Mouse (Mus musculus) myocyte (in vitro differentiated cells): Measurements from ENCODE around the gene Mast2.

Experiments
- MAX ChIP-seq: IDR thresholded peaks from one replicate; pipeline ENCODE4 v1.6.1; 2011; ENCODE audit warnings: low read depth, mild to moderate bottlenecking, control low read depth
- MYOD1 ChIP-seq, 3 experiments: IDR thresholded peaks; one replicate each; pipeline ENCODE4 v1.6.1; 2011; ENCODE audit warnings: control low read depth in 2 of 3, low read depth in 2 of 3, mild to moderate bottlenecking in 2 of 3, moderate library complexity in 1 of 3; ENCODE audit not compliant: insufficient read length in 2 of 3, control insufficient read depth in 1 of 3
- MYOG ChIP-seq, 3 experiments: IDR thresholded peaks; one replicate each; pipeline ENCODE4 v1.6.1; 2011; ENCODE audit warnings: control low read depth in 2 of 3, low read depth in 2 of 3, mild to moderate bottlenecking in 2 of 3; ENCODE audit not compliant: insufficient read length in 2 of 3, control insufficient read depth in 1 of 3, insufficient read depth in 1 of 3
- POLR2A ChIP-seq: IDR thresholded peaks from one replicate; pipeline ENCODE4 v1.6.1; 2011; ENCODE audit warnings: low read depth, mild to moderate bottlenecking, control low read depth, moderate library complexity; ENCODE audit not compliant: insufficient read length
- TCF12 ChIP-seq: IDR thresholded peaks from one replicate; pipeline ENCODE4 v1.6.1; 2011; ENCODE audit warnings: mild to moderate bottlenecking, control low read depth; ENCODE audit not compliant: poor library complexity, insufficient read depth, severe bottlenecking
- USF1 ChIP-seq: IDR thresholded peaks from one replicate; pipeline ENCODE4 v1.6.1; 2011; ENCODE audit warnings: low read depth, mild to moderate bottlenecking, control low read depth, moderate library complexity

DNA sequence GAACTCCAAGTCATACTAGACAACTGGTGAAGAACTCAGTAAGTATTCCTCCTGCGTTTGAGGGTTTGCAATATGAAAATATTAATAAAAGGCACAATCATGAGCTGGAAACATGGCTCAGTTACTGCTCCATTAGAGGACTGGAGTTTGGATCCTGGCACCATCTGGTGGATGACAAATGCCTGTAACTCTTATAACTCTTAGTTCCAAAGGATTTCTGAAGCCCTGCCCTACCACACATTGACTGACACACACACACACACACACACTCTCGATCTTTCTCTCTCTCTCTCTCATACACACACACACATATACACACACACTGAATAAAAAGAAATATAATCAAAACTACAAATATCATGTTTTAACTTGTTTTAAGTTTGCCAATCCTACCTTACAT lies 60.1 kb downstream of the Mast2 start:
- TF ChIP-seq MYOD1 (IDR thresholded peaks at IDR 0.05; ENCODE audit: control insufficient read depth in 1 of 3, insufficient read length in 2 of 3, low read depth in 2 of 3), result no peak
- TF ChIP-seq POLR2A, result no peak
- no peak for TF ChIP-seq TCF12
- no peak for TF ChIP-seq MAX
- TF ChIP-seq MYOG (IDR thresholded peaks at IDR 0.05; ENCODE audit: control insufficient read depth in 1 of 3, insufficient read depth in 1 of 3, insufficient read length in 2 of 3, low read depth in 2 of 3), result no peak
- no peak for TF ChIP-seq USF1
